Mouse (Mus musculus) bone marrow, adult 2 months (tissue): ENCODE results near the gene Tom1l2. TPM values are rescaled to one million over a fixed set of nuclear protein-coding genes. Genes with fewer than 3 reads are reported as not detected.

Experiments
- H3K27ac ChIP-seq: fragments of 200-500 bp; 2 replicates; pipeline ENCODE4 v1.5.1; 2012; ENCODE audit warnings: low read depth, mild to moderate bottlenecking, control low read depth, inconsistent platforms, low read length; ENCODE audit not compliant: control insufficient read depth, poor library complexity, insufficient read depth
- H3K4me1 ChIP-seq: fragments of 200-500 bp; 2 replicates; pipeline ENCODE4 v1.6.1; 2011; ENCODE audit warnings: low read length; ENCODE audit not compliant: control insufficient read depth, insufficient read depth
- H3K4me3 ChIP-seq: fragments of 200-500 bp; replicated peaks from 2 replicates; pipeline ENCODE3; 2011; ENCODE audit warnings: mild to moderate bottlenecking, low read depth, low read length, control low read depth; ENCODE audit not compliant: control insufficient read depth
- CTCF ChIP-seq: fragments of 200-500 bp; IDR thresholded peaks from 2 replicates; pipeline ENCODE4 v1.5.1; 2011; ENCODE audit warnings: low read length, control low read depth; ENCODE audit not compliant: control insufficient read depth, insufficient read depth
- POLR2A ChIP-seq: fragments of 200-500 bp; IDR thresholded peaks from 2 replicates; pipeline ENCODE4 v1.6.1; 2011; ENCODE audit warnings: low read depth, mild to moderate bottlenecking, control low read depth, low read length, borderline replicate concordance; ENCODE audit not compliant: control insufficient read depth
- WGBS: fragments of 180-500 bp; shearing (Covaris S2); methylation state at CpG from one replicate; pipeline ENCODE4 v1.1.7; 2018; 5-methylcytosine and 5-hydroxymethylcytosine counted together
- polyA plus RNA-seq: library from polyadenylated mRNA; stranded (reverse); fragments of >200 nt; gene quantifications from 2 replicates; pipeline ENCODE4 v1.2.4, GENCODE M21; 2011; ENCODE audit warnings: low replicate concordance; ENCODE audit not compliant: missing spikeins, insufficient read depth, insufficient read length

Gene Tom1l2
- polyA plus RNA-seq, 1 experiment: 14.1 TPM

- 65% methylated on average over 5 of the region's 5 CpGs for WGBS
- no peaks in the 10 kb centered on the region for H3K4me1 ChIP-seq
- no peak for TF ChIP-seq CTCF
- TF ChIP-seq POLR2A: no peak
- H3K27ac ChIP-seq: no peak overlapping the region
- no peak overlapping the region for H3K4me3 ChIP-seq
These were observed 34.0 kb downstream of the Tom1l2 start for GRCm38 (mm10) chr11:60318716-60319115.

GRCm38 (mm10) chr11:60317376-60318102 lies 35.2 kb downstream of the Tom1l2 start:
- 82% methylated on average over 7 of the region's 7 CpGs for WGBS
- H3K4me1 ChIP-seq: no peaks in the 10 kb centered on the region
- H3K27ac ChIP-seq: no peak overlapping the region
- H3K4me3 ChIP-seq: no peak overlapping the region
- TF ChIP-seq POLR2A: no peak
- TF ChIP-seq CTCF: no peak

GRCm38 (mm10) chr11:60316883-60317282 lies 35.8 kb downstream of the Tom1l2 start:
- H3K4me3 ChIP-seq: no peak overlapping the region
- TF ChIP-seq CTCF (no peak), POLR2A (no peak)
- 83% methylated on average over 8 of the region's 8 CpGs for whole genome bisulfite sequencing
- no peak overlapping the region for H3K27ac ChIP-seq
- no peaks in the 10 kb centered on the region for H3K4me1 ChIP-seq

- 84% methylated on average over 7 of the region's 7 CpGs for WGBS
These were observed 36.5 kb downstream of the Tom1l2 start for GRCm38 (mm10) chr11:60316250-60316649.

GRCm38 (mm10) chr11:60311025-60311854 lies 41.5 kb downstream of the Tom1l2 start:
- TF ChIP-seq CTCF (no peak), POLR2A (no peak)
- Histone ChIP-seq H3K27ac (no peak overlapping the region), H3K4me1 (peaks cover 3% of the 10 kb centered on the region), H3K4me3 (no peak overlapping the region)
- 55% methylated on average over 8 of the region's 8 CpGs for WGBS

More at GRCm38 (mm10) chr11:60316250-60316649, 36.5 kb downstream of the Tom1l2 start:
- Histone ChIP-seq H3K4me1 (no peaks in the 10 kb centered on the region), H3K27ac (no peak overlapping the region), H3K4me3 (no peak overlapping the region)
- no peak for TF ChIP-seq POLR2A
- no peak for TF ChIP-seq CTCF

- TF ChIP-seq CTCF: no peak
- TF ChIP-seq POLR2A: no peak
- H3K4me3 ChIP-seq: no peak overlapping the region
- H3K4me1 ChIP-seq: peaks cover 3% of the 10 kb centered on the region
- no peak overlapping the region for H3K27ac ChIP-seq
These were observed 42.8 kb downstream of the Tom1l2 start for GRCm38 (mm10) chr11:60309875-60310274.

- H3K4me1 ChIP-seq: peaks cover 3% of the 10 kb centered on the region
These were observed 44.1 kb downstream of the Tom1l2 start for GRCm38 (mm10) chr11:60308506-60309116.

GRCm38 (mm10) chr11:60308061-60308460 lies 44.6 kb downstream of the Tom1l2 start:
- Histone ChIP-seq H3K4me3 (no peak overlapping the region), H3K27ac (no peak overlapping the region), H3K4me1 (peaks cover 3% of the 10 kb centered on the region)
- TF ChIP-seq CTCF (no peak), POLR2A (no peak)
- WGBS: 50% methylated on average over 2 of the region's 2 CpGs

More at GRCm38 (mm10) chr11:60308506-60309116, 44.1 kb downstream of the Tom1l2 start:
- 61% methylated on average over 12 of the region's 12 CpGs for WGBS
- TF ChIP-seq POLR2A (no peak), CTCF (no peak)
- Histone ChIP-seq H3K27ac (no peak overlapping the region), H3K4me3 (no peak overlapping the region)
